Mouse (Mus musculus) kidney, adult 10 weeks (tissue): ENCODE results near the gene Slco6d1. TPM values are rescaled to one million over a fixed set of nuclear protein-coding genes. Genes with fewer than 3 reads are reported as not detected.

Source experiments
- polyA plus RNA-seq: library from polyadenylated mRNA; stranded (reverse); fragments of 350-450 nt; fragmentation: Illumina TruSeq; extraction: RNeasy Lipid Tissue Mini Kit (QIAGEN cat#74804); gene quantifications from one replicate; pipeline ENCODE4 v1.2.3, GENCODE M21; 2014; ENCODE audit warnings: low read depth, low replicate concordance

The Slco6d1 gene
- not detected for polyA plus RNA-seq

GRCm38 (mm10) chr1:98420824-98421223 lies at the start of gene Slco6d1:
TSS of gene Slco6d1 (plus strand) at chr1:98421124.

